ENCODE assay signal across 23 mouse cellular contexts in genomic region chr9:49675696-49676465, GRCm38 (mm10).
A peak's percentile ranks its signal among the peaks of the same experiment; 100 is the strongest.
DNase-seq lines count a peak whose midpoint lies in the region; ATAC-seq lines count a peak whose summit lies in the region.
"Had no signal": no experiment of that assay in that cellular context is flagged by ENCODE, and none has a peak within 500 bp of the region (broad histone marks: within the 10 kb centered on the region; RNA-seq: fewer than 3 reads in every experiment).

No protein-coding gene starts in this region.

- no peak for ATAC-seq in hindbrain, embryonic 12.5 days (ENCODE audit: low FRiP score)
- no peak for ATAC-seq in hindbrain, embryonic 16.5 days
- no peak for ATAC-seq in midbrain, embryonic 11.5 days (ENCODE audit: low FRiP score)
- no peak for ATAC-seq in midbrain, embryonic 16.5 days
- ATAC-seq in hindbrain, embryonic 14.5 days (ENCODE audit: low FRiP score): no peak
- ATAC-seq: CD4-positive, CD25-positive, alpha-beta regulatory T cell, adult 4 months; forebrain, embryonic 13.5 days had no signal

- no peak overlapping the region for H3K4me2 ChIP-seq in hindbrain, embryonic 12.5 days (replicated peaks)
- H3K4me2 ChIP-seq in hindbrain, embryonic 16.5 days (ENCODE audit: low read length): no peak overlapping the region
- H3K4me2 ChIP-seq in midbrain, embryonic 11.5 days: no peak overlapping the region
- no peak overlapping the region for H3K4me2 ChIP-seq in midbrain, embryonic 16.5 days (ENCODE audit: low read length)
- no peak overlapping the region for H3K4me2 ChIP-seq in hindbrain, embryonic 14.5 days (replicated peaks)
- H3K4me2 ChIP-seq: embryonic facial prominence, embryonic 15.5 days; forebrain, embryonic 13.5 days; heart, embryonic 12.5 days; limb, embryonic 12.5 days; liver, embryonic 15.5 days; lung, embryonic 14.5 days had no signal

- peaks cover 23% of the 10 kb centered on the region for H3K4me1 ChIP-seq in hindbrain, embryonic 12.5 days
- peaks cover 6% of the 10 kb centered on the region; the same call in 1 of the 2 replicates for H3K4me1 ChIP-seq in hindbrain, embryonic 16.5 days (ENCODE audit: control insufficient read depth, insufficient read depth, low read depth, low read length)
- H3K4me1 ChIP-seq in midbrain, embryonic 11.5 days (ENCODE audit: control insufficient read depth, insufficient read depth, low read length): peaks cover 8% of the 10 kb centered on the region; the same call in 1 of the 2 replicates
- H3K4me1 ChIP-seq in midbrain, embryonic 16.5 days (ENCODE audit: control insufficient read depth, insufficient read depth, low read length): peaks cover 27% of the 10 kb centered on the region
- H3K4me1 ChIP-seq in hindbrain, embryonic 14.5 days (replicated peaks; ENCODE audit: control insufficient read depth, insufficient read depth, low read length): peaks cover 26% of the 10 kb centered on the region
- H3K4me1 ChIP-seq: liver, embryonic 15.5 days had no signal

- H3K4me3 ChIP-seq in hindbrain, embryonic 12.5 days: no peak overlapping the region
- no peak overlapping the region for H3K4me3 ChIP-seq in hindbrain, embryonic 16.5 days (ENCODE audit: low read length)
- no peak overlapping the region for H3K4me3 ChIP-seq in midbrain, embryonic 11.5 days (ENCODE audit: low read depth, low read length)
- H3K4me3 ChIP-seq in midbrain, embryonic 16.5 days (ENCODE audit: low read depth, low read length): no peak overlapping the region
- no peak overlapping the region for H3K4me3 ChIP-seq in hindbrain, embryonic 14.5 days (replicated peaks; ENCODE audit: low read length)
- H3K4me3 ChIP-seq: embryonic facial prominence, embryonic 10.5 days; embryonic facial prominence, embryonic 15.5 days; forebrain, embryonic 13.5 days; heart, adult 2 months; heart, embryonic 12.5 days; limb, embryonic 12.5 days; liver, embryonic 15.5 days had no signal

- DNase-seq in midbrain, embryonic 11.5 days (ENCODE audit: low spot score, missing footprints): peak; percentile 79
- DNase-seq in hindbrain, embryonic 14.5 days (ENCODE audit: low spot score): no peak
- peak; percentile 40 for DNase-seq in retina, embryonic 14.5 days (ENCODE audit: low spot score)
- DNase-seq in lung, postnatal 14 days: no peak
- DNase-seq: adrenal gland, postnatal 25 days; gastrocnemius, postnatal 36 days; heart, adult 2 months; kidney, adult 18-20 months; kidney, postnatal 4 days; layer of hippocampus, adult 9-11 months; lung, embryonic 14.5 days; thymus, adult 2 months; thymus, postnatal 36 days had no signal

- H3K9me3 ChIP-seq in hindbrain, embryonic 12.5 days (replicated peaks): no peaks in the 10 kb centered on the region
- no peaks in the 10 kb centered on the region for H3K9me3 ChIP-seq in hindbrain, embryonic 16.5 days (ENCODE audit: control insufficient read depth, low read length)
- no peaks in the 10 kb centered on the region for H3K9me3 ChIP-seq in midbrain, embryonic 11.5 days (ENCODE audit: control insufficient read depth, low read length)
- H3K9me3 ChIP-seq in midbrain, embryonic 16.5 days (replicated peaks; ENCODE audit: control insufficient read depth, low read length, poor library complexity, severe bottlenecking): no peaks in the 10 kb centered on the region
- no peaks in the 10 kb centered on the region for H3K9me3 ChIP-seq in hindbrain, embryonic 14.5 days (ENCODE audit: control insufficient read depth, low read length)
- H3K9me3 ChIP-seq: embryonic facial prominence, embryonic 10.5 days; embryonic facial prominence, embryonic 15.5 days; forebrain, embryonic 13.5 days; heart, embryonic 12.5 days; limb, embryonic 12.5 days; liver, embryonic 15.5 days had no signal

- no peak overlapping the region for H3K9ac ChIP-seq in hindbrain, embryonic 12.5 days
- no peak overlapping the region for H3K9ac ChIP-seq in hindbrain, embryonic 16.5 days (ENCODE audit: low read depth, low read length)
- no peak overlapping the region for H3K9ac ChIP-seq in midbrain, embryonic 11.5 days (ENCODE audit: low read length)
- H3K9ac ChIP-seq in midbrain, embryonic 16.5 days (ENCODE audit: low read depth, low read length): no peak overlapping the region
- no peak overlapping the region for H3K9ac ChIP-seq in hindbrain, embryonic 14.5 days
- H3K9ac ChIP-seq: embryonic facial prominence, embryonic 15.5 days; forebrain, embryonic 13.5 days; heart, embryonic 12.5 days; limb, embryonic 12.5 days; liver, embryonic 15.5 days; lung, embryonic 14.5 days had no signal

- H3K27me3 ChIP-seq in hindbrain, embryonic 12.5 days: no peaks in the 10 kb centered on the region
- H3K27me3 ChIP-seq in hindbrain, embryonic 16.5 days (replicated peaks; ENCODE audit: control insufficient read depth, insufficient read depth, low read length): no peaks in the 10 kb centered on the region
- no peaks in the 10 kb centered on the region for H3K27me3 ChIP-seq in midbrain, embryonic 11.5 days (ENCODE audit: control insufficient read depth, insufficient read depth, low read length)
- no peaks in the 10 kb centered on the region for H3K27me3 ChIP-seq in midbrain, embryonic 16.5 days (ENCODE audit: control insufficient read depth, insufficient read depth, low read depth, low read length)
- no peaks in the 10 kb centered on the region for H3K27me3 ChIP-seq in hindbrain, embryonic 14.5 days (ENCODE audit: control insufficient read depth, insufficient read depth, low read length)
- H3K27me3 ChIP-seq: embryonic facial prominence, embryonic 15.5 days; forebrain, embryonic 13.5 days; heart, embryonic 12.5 days; limb, embryonic 12.5 days; liver, embryonic 15.5 days had no signal

- H3K27ac ChIP-seq in hindbrain, embryonic 12.5 days: peak overlapping the region; percentile 32
- H3K27ac ChIP-seq in hindbrain, embryonic 16.5 days (ENCODE audit: low read depth, low read length): no peak overlapping the region
- no peak overlapping the region for H3K27ac ChIP-seq in midbrain, embryonic 11.5 days (ENCODE audit: low read depth, low read length)
- H3K27ac ChIP-seq in midbrain, embryonic 16.5 days (ENCODE audit: low read length): no peak overlapping the region
- 0 out of 2 replicates have a peak overlapping the region, but pooled peaks have one; percentile 4 for H3K27ac ChIP-seq in hindbrain, embryonic 14.5 days
- H3K27ac ChIP-seq: embryonic facial prominence, embryonic 10.5 days; embryonic facial prominence, embryonic 15.5 days; forebrain, embryonic 13.5 days; heart, adult 2 months; limb, embryonic 12.5 days; liver, embryonic 15.5 days had no signal

- no peaks in the 10 kb centered on the region for H3K36me3 ChIP-seq in hindbrain, embryonic 12.5 days
- H3K36me3 ChIP-seq in hindbrain, embryonic 16.5 days (ENCODE audit: control insufficient read depth, insufficient read depth, low read length): no peaks in the 10 kb centered on the region
- H3K36me3 ChIP-seq in midbrain, embryonic 11.5 days (ENCODE audit: control insufficient read depth, insufficient read depth, low read length): no peaks in the 10 kb centered on the region
- no peaks in the 10 kb centered on the region for H3K36me3 ChIP-seq in midbrain, embryonic 16.5 days (ENCODE audit: control insufficient read depth, insufficient read depth, low read length)
- H3K36me3 ChIP-seq in hindbrain, embryonic 14.5 days (replicated peaks; ENCODE audit: control insufficient read depth, insufficient read depth): no peaks in the 10 kb centered on the region; the same call in 1 of the 2 replicates
- H3K36me3 ChIP-seq: embryonic facial prominence, embryonic 10.5 days; embryonic facial prominence, embryonic 15.5 days; heart, embryonic 12.5 days; limb, embryonic 12.5 days; liver, embryonic 15.5 days had no signal

- WGBS in hindbrain, embryonic 12.5 days: 57% methylated on average over 9 of the region's 9 CpGs
- WGBS in hindbrain, embryonic 16.5 days: 47% methylated on average over 9 of the region's 9 CpGs
- 85% methylated on average over 9 of the region's 9 CpGs for WGBS in midbrain, embryonic 11.5 days
- 57% methylated on average over 9 of the region's 9 CpGs for WGBS in midbrain, embryonic 16.5 days
- 54% methylated on average over 9 of the region's 9 CpGs for WGBS in hindbrain, embryonic 14.5 days

Comparison
In these comparisons a context has a peak if more than half of its experiments do, and no peak if none do; other contexts are left out.
1. H3K27ac ChIP-seq: peak in hindbrain, embryonic 12.5 days (single experiment) and hindbrain, embryonic 14.5 days (single experiment); none in hindbrain, embryonic 16.5 days (single experiment), midbrain, embryonic 11.5 days (single experiment) and midbrain, embryonic 16.5 days (single experiment).
2. DNase-seq: peak in midbrain, embryonic 11.5 days (single experiment) and retina, embryonic 14.5 days (single experiment); none in hindbrain, embryonic 14.5 days (single experiment) and lung, postnatal 14 days (single experiment).